Mouse (Mus musculus) midbrain, embryonic 12.5 days (tissue): Measurements from ENCODE around the gene Mast3. TPM values are rescaled to one million over a fixed set of nuclear protein-coding genes. Genes with fewer than 3 reads are reported as not detected.

Source experiments
- ATAC-seq: fragments of 200-750 bp; cut with Nextera tagmentation; 2 replicates; pipeline ENCODE4 v1.8.0; 2017; ENCODE audit warnings: low read depth, moderate TSS enrichment, moderate library complexity; ENCODE audit not compliant: low FRiP score
- H3K27ac ChIP-seq: fragments of 300-500 bp; sonication (generic); replicated peaks from 2 replicates; pipeline ENCODE4 v1.5.1; 2016; ENCODE audit warnings: mild to moderate bottlenecking
- H3K27me3 ChIP-seq: fragments of 300-500 bp; sonication (generic); 2 replicates; pipeline ENCODE4 v1.6.1; 2016; ENCODE audit warnings: mild to moderate bottlenecking
- H3K36me3 ChIP-seq: fragments of 300-500 bp; sonication (generic); 2 replicates; pipeline ENCODE4 v1.6.1; 2016
- H3K4me1 ChIP-seq: fragments of 300-500 bp; sonication (generic); 2 replicates; pipeline ENCODE4 v1.6.1; 2016
- H3K4me2 ChIP-seq: fragments of 300-500 bp; sonication (generic); replicated peaks from 2 replicates; pipeline ENCODE4 v1.6.1; 2016; ENCODE audit warnings: mild to moderate bottlenecking, moderate library complexity
- H3K4me3 ChIP-seq: fragments of 300-500 bp; sonication (generic); 2 replicates; pipeline ENCODE4 v1.5.1; 2016; ENCODE audit warnings: mild to moderate bottlenecking
- H3K9ac ChIP-seq: fragments of 300-500 bp; sonication (generic); replicated peaks from 2 replicates; pipeline ENCODE4 v1.6.1; 2016; ENCODE audit warnings: mild to moderate bottlenecking, moderate library complexity
- H3K9me3 ChIP-seq: fragments of 300-500 bp; sonication (generic); 2 replicates; pipeline ENCODE4 v1.6.1; 2016; ENCODE audit warnings: mild to moderate bottlenecking
- WGBS: fragments of 180-500 bp; shearing (Covaris S2); methylation state at CpG from one replicate; pipeline ENCODE4 v1.1.7; 2016; 5-methylcytosine and 5-hydroxymethylcytosine counted together
- polyA plus RNA-seq: library from polyadenylated mRNA; unstranded; fragments of >200 nt; fragmentation: Nextera tagmentation; extraction: Ambion mirVana; gene quantifications from 2 replicates; pipeline ENCODE4 v1.2.1, GENCODE M21; 2016

The Mast3 gene
- polyA plus RNA-seq: 17.1 and 18.0 TPM in 2 replicates

DNA sequence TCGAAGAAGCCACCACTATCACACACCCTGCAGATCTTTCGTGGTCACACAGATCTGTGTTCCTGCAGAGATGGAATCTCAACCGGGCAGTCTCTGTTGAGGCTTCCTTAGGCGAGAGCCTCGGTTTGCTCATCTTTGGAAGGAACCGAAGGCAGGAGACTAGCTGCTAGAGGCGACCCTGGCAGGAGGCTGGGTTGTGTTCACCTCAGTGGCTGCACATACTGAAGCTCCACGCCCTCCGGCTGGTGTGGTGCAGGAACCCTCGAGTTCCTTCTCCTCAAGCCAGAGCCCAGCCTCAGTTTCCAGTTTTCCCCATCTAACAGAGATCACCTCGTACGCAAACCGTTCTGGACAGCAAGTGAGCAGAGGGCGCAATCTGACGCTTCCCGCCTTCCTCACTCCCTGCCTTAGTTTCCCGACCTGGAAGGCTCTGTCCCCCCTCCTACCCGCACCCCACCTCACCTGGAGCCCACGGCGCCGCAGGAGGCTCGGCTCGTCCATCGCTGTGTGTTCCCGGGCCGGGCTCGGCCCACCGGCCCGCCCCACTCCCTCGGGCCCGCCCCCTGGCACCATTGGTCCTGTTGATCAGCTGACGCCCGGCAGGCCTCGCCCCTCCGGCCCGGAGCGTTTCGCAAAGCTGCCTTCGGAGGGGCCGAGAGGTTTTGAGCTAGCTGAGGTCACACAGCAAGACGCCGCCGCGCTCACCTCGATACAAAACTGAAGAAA is at the start of gene Mast3:
Gene Mast3, minus strand, starts transcription at position 574 of the 726 bp plus-strand sequence.
- 1% methylated on average over 45 of the region's 45 CpGs for WGBS
- H3K36me3 ChIP-seq: no peaks in the 10 kb centered on the region
- H3K9ac ChIP-seq: peak within 1 kb of the TSS; percentile 2; the same call in 1 of the 2 replicates
- peak; percentile 89 for ATAC-seq
- peak within 1 kb of the TSS; percentile 46 for H3K4me3 ChIP-seq
- H3K27ac ChIP-seq: no peak within 1 kb of the TSS
- peaks cover 18% of the 10 kb centered on the region for H3K4me1 ChIP-seq
- peaks cover 84% of the 10 kb centered on the region for H3K27me3 ChIP-seq
- peak within 1 kb of the TSS; percentile 69 for H3K4me2 ChIP-seq
- H3K9me3 ChIP-seq: no peaks in the 10 kb centered on the region

DNA sequence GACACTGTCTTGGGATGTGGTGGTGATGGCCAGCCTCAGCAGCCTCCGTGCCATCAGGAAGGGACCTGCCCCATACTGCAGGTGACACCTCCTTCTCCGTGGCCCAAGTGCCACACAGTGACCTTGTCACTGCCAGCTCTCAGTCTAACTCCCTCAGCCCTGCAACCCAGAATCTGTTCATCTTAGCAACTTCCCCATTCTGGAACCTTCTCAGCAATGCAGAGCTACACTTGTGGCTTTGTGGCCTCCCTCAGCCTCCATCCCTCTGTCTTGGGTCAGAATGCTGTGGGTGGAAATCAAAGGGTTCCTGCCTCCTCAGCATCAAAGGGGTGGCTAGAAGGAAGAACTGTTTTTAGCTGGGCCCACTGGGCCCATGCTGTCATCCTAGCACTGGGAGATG is 49.0 kb upstream of the Mast3 start:
- Histone ChIP-seq H3K27ac (no peak overlapping the region), H3K9ac (no peak overlapping the region), H3K9me3 (no peaks in the 10 kb centered on the region), H3K4me1 (peaks cover 27% of the 10 kb centered on the region), H3K4me3 (no peak overlapping the region), H3K27me3 (peaks cover 6% of the 10 kb centered on the region), H3K4me2 (no peak overlapping the region), H3K36me3 (0 out of 2 replicates have a peak, but pooled peaks cover 21% of the 10 kb centered on the region)
- WGBS: 90% methylated on average over 2 of the region's 2 CpGs
- no peak for ATAC-seq

DNA sequence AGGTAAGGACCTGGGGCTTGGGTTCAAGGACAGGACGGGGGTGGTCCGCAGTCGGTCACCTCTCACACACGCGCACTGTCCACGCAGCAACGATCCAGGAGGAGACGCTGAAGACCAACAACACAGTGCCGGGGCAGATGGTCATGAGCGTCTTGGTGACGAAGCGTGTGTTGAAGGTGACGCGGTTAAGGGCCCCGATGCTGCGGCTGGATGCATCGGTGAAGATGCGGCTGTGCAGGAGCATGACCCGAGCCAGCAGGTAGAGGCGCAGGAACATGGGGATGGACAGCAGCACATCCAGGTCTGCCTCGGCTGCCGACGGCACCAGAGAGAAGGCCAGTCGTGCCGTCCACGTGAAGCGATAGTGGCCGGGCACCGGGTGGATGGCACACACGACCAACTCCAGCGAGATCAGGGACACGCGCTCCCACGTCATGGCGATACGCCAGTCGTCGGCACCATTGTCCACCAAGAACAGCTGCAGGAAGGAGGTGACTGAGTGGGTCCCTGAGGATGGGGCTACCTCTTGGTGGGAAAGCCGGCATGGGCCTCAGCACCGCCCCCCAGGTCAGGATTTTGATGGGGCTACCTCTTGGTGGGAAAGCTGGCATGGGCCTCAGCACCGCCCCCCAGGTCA is 47.9 kb upstream of the Mast3 start:
- Histone ChIP-seq H3K9ac (no peak overlapping the region), H3K4me1 (peaks cover 15% of the 10 kb centered on the region), H3K27ac (no peak overlapping the region), H3K4me3 (no peak overlapping the region), H3K4me2 (no peak overlapping the region), H3K9me3 (no peaks in the 10 kb centered on the region), H3K27me3 (peaks cover 6% of the 10 kb centered on the region), H3K36me3 (0 out of 2 replicates have a peak, but pooled peaks cover 24% of the 10 kb centered on the region)
- WGBS: 91% methylated on average over 41 of the region's 41 CpGs
- ATAC-seq: no peak

DNA sequence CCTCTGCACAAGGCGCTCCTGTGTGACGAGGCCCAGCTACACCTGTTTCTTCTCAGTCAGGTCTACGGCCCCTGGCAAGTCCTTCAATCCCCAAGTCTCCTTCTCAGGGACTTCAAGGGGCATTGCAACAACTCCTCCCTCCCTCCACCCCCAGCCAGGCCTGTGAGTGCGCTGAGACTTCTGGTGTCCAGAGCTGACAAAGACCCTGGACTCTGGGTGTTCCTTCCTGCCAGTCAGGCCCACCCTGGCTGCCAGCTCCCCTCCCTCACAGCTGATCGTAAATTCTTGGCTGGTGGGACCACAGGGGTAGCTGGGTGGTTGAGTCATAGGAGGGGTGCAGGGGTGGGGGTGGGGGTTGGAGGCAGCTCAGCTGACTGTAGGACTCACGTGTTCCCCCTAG is 47.0 kb upstream of the Mast3 start:
- Histone ChIP-seq H3K4me3 (no peak overlapping the region), H3K9ac (peak overlapping the region; percentile 28; the same call in 1 of the 2 replicates), H3K36me3 (0 out of 2 replicates have a peak, but pooled peaks cover 24% of the 10 kb centered on the region), H3K27me3 (peaks cover 6% of the 10 kb centered on the region), H3K4me2 (no peak overlapping the region), H3K27ac (no peak overlapping the region), H3K4me1 (peaks cover 9% of the 10 kb centered on the region), H3K9me3 (no peaks in the 10 kb centered on the region)
- whole genome bisulfite sequencing: 70% methylated on average over 6 of the region's 6 CpGs
- no peak for ATAC-seq

DNA sequence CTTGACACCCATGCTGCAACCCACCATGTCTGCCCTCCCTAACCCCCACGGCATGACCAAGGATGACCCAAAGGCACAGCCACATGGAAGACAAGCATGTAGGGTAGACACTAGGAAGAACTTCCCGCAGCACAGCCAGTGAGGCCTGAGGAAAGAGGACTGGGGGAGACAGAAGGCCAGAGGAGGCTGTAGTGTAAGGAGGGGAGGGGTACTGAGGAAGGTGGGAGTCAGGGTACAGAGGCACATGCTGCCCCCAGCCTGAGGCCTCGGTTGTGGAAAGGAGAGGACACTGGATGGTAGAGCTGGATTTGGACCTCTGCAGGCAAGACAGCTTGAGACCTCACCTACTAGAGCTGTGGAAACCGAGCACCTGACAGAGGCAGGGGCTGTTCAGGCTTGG is 46.1 kb upstream of the Mast3 start:
- Histone ChIP-seq H3K4me1 (0 out of 2 replicates have a peak, but pooled peaks cover 5% of the 10 kb centered on the region), H3K27me3 (no peaks in the 10 kb centered on the region; the same call in none of the 2 replicates), H3K9ac (no peak overlapping the region), H3K36me3 (0 out of 2 replicates have a peak, but pooled peaks cover 24% of the 10 kb centered on the region), H3K9me3 (no peaks in the 10 kb centered on the region), H3K27ac (no peak overlapping the region), H3K4me3 (no peak overlapping the region), H3K4me2 (no peak overlapping the region)
- ATAC-seq: no peak
- whole genome bisulfite sequencing: 86% methylated on average over 4 of the region's 4 CpGs

DNA sequence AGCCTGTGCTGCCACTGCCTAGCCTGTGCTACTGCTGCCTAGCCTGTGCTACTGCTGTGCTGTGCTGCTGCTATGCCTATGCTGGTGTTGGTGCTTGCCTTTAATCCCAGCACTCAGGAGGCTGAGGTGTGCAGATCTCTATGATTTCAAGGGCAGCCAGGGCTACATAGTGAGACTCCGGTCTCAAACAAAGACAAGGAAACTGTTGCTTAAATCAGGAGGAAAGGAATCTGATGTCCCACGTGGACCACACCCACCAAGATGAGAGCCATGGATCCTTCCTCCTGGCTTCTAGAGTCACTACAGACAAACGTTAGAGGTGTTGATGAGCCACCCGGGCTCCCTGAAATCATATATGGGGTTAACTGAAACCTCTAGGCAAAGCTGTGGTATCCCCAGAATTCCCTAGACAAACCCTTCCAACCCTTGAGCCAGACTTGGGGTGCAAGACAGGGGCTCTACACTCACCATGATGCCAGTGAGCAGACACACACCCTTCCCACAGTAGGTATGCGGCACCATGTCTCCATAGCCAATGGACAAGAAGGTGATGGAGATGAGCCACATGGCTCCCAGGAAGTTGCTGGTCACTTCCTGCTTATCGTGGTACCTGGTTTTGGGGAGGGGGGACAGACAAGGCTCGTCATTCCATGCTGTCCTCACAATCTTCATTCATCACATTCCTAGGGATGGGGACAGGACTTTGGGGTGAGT is 45.4 kb upstream of the Mast3 start:
- Histone ChIP-seq H3K9me3 (no peaks in the 10 kb centered on the region), H3K9ac (no peak overlapping the region), H3K4me1 (0 out of 2 replicates have a peak, but pooled peaks cover 5% of the 10 kb centered on the region), H3K36me3 (0 out of 2 replicates have a peak, but pooled peaks cover 24% of the 10 kb centered on the region), H3K4me3 (no peak overlapping the region), H3K4me2 (no peak overlapping the region), H3K27ac (no peak overlapping the region), H3K27me3 (no peaks in the 10 kb centered on the region; the same call in 1 of the 2 replicates)
- 81% methylated on average over 7 of the region's 7 CpGs for WGBS
- ATAC-seq: no peak

DNA sequence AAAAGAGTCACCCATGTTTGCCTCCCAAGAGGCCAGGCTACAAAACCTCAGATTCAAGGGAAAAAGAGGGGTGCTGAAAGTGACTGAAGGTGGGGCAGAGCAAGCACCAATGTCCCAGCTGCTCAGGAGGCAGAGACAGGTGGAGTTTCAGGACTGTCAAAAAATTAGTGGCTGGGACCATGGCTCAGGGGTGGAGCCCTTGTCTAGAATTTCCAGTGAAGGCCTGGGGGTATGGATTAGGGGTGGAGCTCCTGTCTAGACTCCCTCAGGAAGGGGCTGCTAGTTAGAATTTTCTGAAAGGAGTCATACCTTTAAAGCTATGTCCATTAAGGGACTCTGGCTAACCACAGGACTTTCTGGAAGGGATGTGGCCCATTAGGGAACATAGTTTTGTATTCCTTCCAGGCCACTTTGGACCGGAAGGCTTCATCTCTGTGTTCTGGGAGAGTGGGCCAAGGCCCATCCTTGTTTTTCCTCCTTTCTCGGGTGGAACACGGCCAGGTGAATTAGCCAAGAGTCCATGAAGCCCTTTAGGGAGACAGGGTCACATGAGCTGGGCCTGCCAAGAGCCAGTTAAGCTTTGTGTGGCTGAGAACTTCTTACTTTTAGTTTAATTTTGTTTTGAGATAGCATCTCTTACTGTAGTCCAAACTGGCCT is 44.6 kb upstream of the Mast3 start:
- H3K27ac ChIP-seq: no peak overlapping the region
- 0 out of 2 replicates have a peak, but pooled peaks cover 5% of the 10 kb centered on the region for H3K4me1 ChIP-seq
- no peak overlapping the region for H3K4me3 ChIP-seq
- ATAC-seq: no peak
- H3K36me3 ChIP-seq: 0 out of 2 replicates have a peak, but pooled peaks cover 24% of the 10 kb centered on the region
- no peak overlapping the region for H3K9ac ChIP-seq
- no peak overlapping the region for H3K4me2 ChIP-seq
- H3K27me3 ChIP-seq: no peaks in the 10 kb centered on the region; the same call in 1 of the 2 replicates
- H3K9me3 ChIP-seq: no peaks in the 10 kb centered on the region
- 84% methylated on average over 3 of the region's 3 CpGs for WGBS

DNA sequence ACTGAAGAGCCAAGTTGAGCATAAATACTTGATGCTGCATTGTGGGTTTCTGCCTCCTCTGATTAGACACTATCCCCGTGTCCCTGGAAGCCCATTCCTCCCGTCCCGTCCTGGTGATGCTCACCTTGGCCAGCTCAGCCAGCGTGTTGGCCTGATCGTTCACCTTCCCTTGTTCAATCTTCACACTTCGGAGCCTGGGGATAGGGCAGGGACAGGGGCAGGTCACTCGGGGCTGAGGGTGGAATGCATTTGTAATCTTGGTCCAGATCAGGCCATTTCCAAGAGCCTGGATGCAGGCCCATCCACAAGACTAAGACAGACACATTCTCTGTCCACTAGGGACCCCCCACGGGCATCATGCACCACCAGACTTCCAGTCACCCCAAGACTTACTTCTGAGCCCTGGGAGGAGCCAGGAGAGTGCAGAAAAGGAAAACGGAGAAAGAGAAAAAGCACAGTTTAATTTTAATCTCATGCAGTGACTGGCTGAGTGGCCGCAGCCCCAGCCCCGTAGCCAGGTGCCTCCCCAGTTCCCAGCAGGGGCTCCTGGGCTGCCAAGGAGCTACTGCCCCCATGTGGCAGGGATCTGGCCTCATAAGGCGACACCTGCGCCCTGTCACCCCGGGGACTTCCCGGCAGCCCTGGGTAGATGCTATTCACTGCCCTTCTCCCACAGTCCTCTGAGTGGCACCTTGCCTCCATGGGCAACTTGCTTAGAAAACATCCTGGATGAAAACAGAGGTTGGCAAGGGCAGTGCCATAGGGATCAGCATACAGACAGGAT is 41.7 kb upstream of the Mast3 start:
- 47% methylated on average over 15 of the region's 15 CpGs for WGBS
- Histone ChIP-seq H3K9ac (no peak overlapping the region), H3K36me3 (0 out of 2 replicates have a peak, but pooled peaks cover 2% of the 10 kb centered on the region), H3K4me3 (no peak overlapping the region), H3K27me3 (no peaks in the 10 kb centered on the region; the same call in 1 of the 2 replicates), H3K27ac (no peak overlapping the region), H3K4me2 (no peak overlapping the region), H3K4me1 (peaks cover 5% of the 10 kb centered on the region; the same call in 1 of the 2 replicates), H3K9me3 (no peaks in the 10 kb centered on the region)
- no peak for ATAC-seq

DNA sequence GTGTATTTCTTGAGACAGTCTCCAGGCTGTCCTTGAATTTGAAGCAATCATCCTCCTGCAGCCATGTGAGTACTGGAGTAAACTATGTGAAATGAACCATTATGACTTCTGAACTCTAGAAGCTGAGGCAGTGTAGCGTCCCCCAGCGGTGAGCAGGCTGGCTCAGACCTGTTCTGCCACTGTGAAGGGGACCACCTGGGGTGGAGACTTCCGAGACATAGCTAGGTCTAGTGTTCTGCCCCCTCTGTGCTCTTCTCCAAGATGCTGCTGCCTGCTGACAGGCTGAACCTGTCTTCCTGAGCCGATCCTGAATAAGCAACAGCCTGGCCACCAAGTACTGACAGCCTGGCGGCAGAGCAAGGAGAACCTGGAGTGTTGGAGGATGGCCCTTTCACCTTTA is 40.3 kb upstream of the Mast3 start:
- Histone ChIP-seq H3K9me3 (no peaks in the 10 kb centered on the region), H3K4me2 (no peak overlapping the region), H3K36me3 (0 out of 2 replicates have a peak, but pooled peaks cover 2% of the 10 kb centered on the region), H3K27me3 (no peaks in the 10 kb centered on the region), H3K9ac (no peak overlapping the region), H3K4me1 (peaks cover 8% of the 10 kb centered on the region; the same call in 1 of the 2 replicates), H3K27ac (no peak overlapping the region), H3K4me3 (no peak overlapping the region)
- ATAC-seq: no peak
- 37% methylated on average over 5 of the region's 5 CpGs for WGBS

DNA sequence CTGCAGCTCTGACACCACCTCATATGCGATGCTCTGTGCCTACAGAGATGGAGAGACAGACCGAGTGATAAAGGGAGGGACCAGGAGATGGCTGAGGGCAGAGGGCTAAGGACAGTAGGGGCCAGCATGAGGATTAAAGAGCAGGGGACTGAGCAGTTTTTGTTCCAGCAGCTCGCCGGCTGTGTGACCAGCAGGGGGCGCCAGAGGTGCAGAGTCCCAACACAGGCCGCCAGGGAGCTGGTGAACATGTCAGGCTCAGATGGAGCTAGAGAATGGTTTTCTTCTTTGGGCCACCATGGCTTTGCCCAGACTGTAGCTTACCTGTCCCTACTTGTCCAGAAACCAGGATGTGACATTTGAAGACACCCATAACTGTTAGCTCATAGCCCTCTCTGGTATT is 39.7 kb upstream of the Mast3 start:
- Histone ChIP-seq H3K27me3 (no peaks in the 10 kb centered on the region), H3K9ac (0 out of 2 replicates have a peak overlapping the region, but pooled peaks have one; percentile 7), H3K27ac (no peak overlapping the region), H3K36me3 (0 out of 2 replicates have a peak, but pooled peaks cover 2% of the 10 kb centered on the region), H3K4me3 (no peak overlapping the region), H3K4me2 (no peak overlapping the region), H3K4me1 (peaks cover 8% of the 10 kb centered on the region; the same call in 1 of the 2 replicates), H3K9me3 (no peaks in the 10 kb centered on the region)
- under 1% methylated on average over 6 of the region's 6 CpGs for WGBS
- ATAC-seq: 0 out of 2 replicates have a peak, but pooled peaks have one; percentile 5
